Mouse (Mus musculus) heart, adult 11 months (tissue): ENCODE measurements around the gene Lrmda.

Source experiments
- DNase-seq: peaks from one replicate; pipeline ENCODE4 v3.0.0; 2022

Gene Lrmda

GRCm38 (mm10) chr14:22046262-22046856 is 26.8 kb downstream of the Lrmda start:
- no peak for DNase-seq

GRCm38 (mm10) chr14:22048068-22048899 is 28.8 kb downstream of the Lrmda start:
- no peak for DNase-seq

- no peak for DNase-seq
Measured at GRCm38 (mm10) chr14:22048900-22049199, 29.3 kb downstream of the Lrmda start.

- DNase-seq: no peak
Measured at GRCm38 (mm10) chr14:22049282-22049681, 29.8 kb downstream of the Lrmda start.

- DNase-seq: peak; percentile 95
Measured at GRCm38 (mm10) chr14:22051941-22052664, 32.6 kb downstream of the Lrmda start.

- peak; percentile 96 for DNase-seq
Measured at GRCm38 (mm10) chr14:22055630-22056029, 36.1 kb downstream of the Lrmda start.

GRCm38 (mm10) chr14:22056246-22056645 is 36.7 kb downstream of the Lrmda start:
- no peak for DNase-seq

- DNase-seq: no peak
Measured at GRCm38 (mm10) chr14:22058729-22059128, 39.2 kb downstream of the Lrmda start.

- DNase-seq: peak; percentile 90
Measured at GRCm38 (mm10) chr14:22059348-22059861, 39.9 kb downstream of the Lrmda start.

- DNase-seq: no peak
Measured at GRCm38 (mm10) chr14:22060787-22061186, 41.3 kb downstream of the Lrmda start.

GRCm38 (mm10) chr14:22062117-22062855 is 42.8 kb downstream of the Lrmda start:
- DNase-seq: no peak

GRCm38 (mm10) chr14:22069169-22069568 is 49.7 kb downstream of the Lrmda start:
- DNase-seq: no peak

GRCm38 (mm10) chr14:22073385-22073784 is 53.9 kb downstream of the Lrmda start:
- DNase-seq: no peak

- no peak for DNase-seq
Measured at GRCm38 (mm10) chr14:22074229-22074628, 54.7 kb downstream of the Lrmda start.

- DNase-seq: no peak
Measured at GRCm38 (mm10) chr14:22083931-22084330, 64.4 kb downstream of the Lrmda start.

- DNase-seq: no peak
Measured at GRCm38 (mm10) chr14:22085411-22085810, 65.9 kb downstream of the Lrmda start.

GRCm38 (mm10) chr14:22088604-22089003 is 69.1 kb downstream of the Lrmda start:
- DNase-seq: peak; percentile 77

- no peak for DNase-seq
Measured at GRCm38 (mm10) chr14:22089331-22089730, 69.8 kb downstream of the Lrmda start.

- DNase-seq: no peak
Measured at GRCm38 (mm10) chr14:22089866-22090470, 70.5 kb downstream of the Lrmda start.

GRCm38 (mm10) chr14:22090778-22091211 is 71.3 kb downstream of the Lrmda start:
- no peak for DNase-seq

GRCm38 (mm10) chr14:22091306-22091705 is 71.8 kb downstream of the Lrmda start:
- no peak for DNase-seq

- peak; percentile 93 for DNase-seq
Measured at GRCm38 (mm10) chr14:22093124-22093523, 73.6 kb downstream of the Lrmda start.
